ENCODE assay signal across 8 mouse cellular contexts in genomic region chr4:43561997-43562768, GRCm38 (mm10). TPM values are rescaled to one million over a fixed set of nuclear protein-coding genes. Genes with fewer than 3 reads are reported as not detected.
A peak's percentile ranks its signal among the peaks of the same experiment; 100 is the strongest.
DNase-seq lines count a peak whose midpoint lies in the region; ATAC-seq and TF ChIP-seq lines count a peak whose summit lies in the region.

Creb3 (plus strand) TSS chr4:43562332.
Tln1 (minus strand) TSS chr4:43562691.

- H3K27ac ChIP-seq in hindbrain, embryonic 10.5 days = peak within 1 kb of the TSS; percentile 96
- peak within 1 kb of the TSS; percentile 99 for H3K27ac ChIP-seq in lung, postnatal 0 days (ENCODE audit: low read length)

- under 1% methylated on average over 62 of the region's 62 CpGs for WGBS in hindbrain, embryonic 10.5 days
- WGBS in lung, postnatal 0 days = under 1% methylated on average over 62 of the region's 62 CpGs

- peak; percentile 73; the same call in 1 of the 2 replicates for TF ChIP-seq EP300 in lung, postnatal 0 days (IDR thresholded peaks at IDR 0.05)

- no peaks in the 10 kb centered on the region for H3K9me3 ChIP-seq in hindbrain, embryonic 10.5 days
- H3K9me3 ChIP-seq in lung, postnatal 0 days (ENCODE audit: low read length) = no peaks in the 10 kb centered on the region

- peak within 1 kb of the TSS; percentile 93 for H3K9ac ChIP-seq in lung, postnatal 0 days (replicated peaks; ENCODE audit: low read depth)

- H3K4me3 ChIP-seq in hindbrain, embryonic 10.5 days = peak within 1 kb of the TSS; percentile 87
- H3K4me3 ChIP-seq in lung, postnatal 0 days (ENCODE audit: low read depth, low read length) = peak within 1 kb of the TSS; percentile 80

- TF ChIP-seq CTCF in lung, postnatal 0 days (IDR thresholded peaks at IDR 0.05) = peak; percentile 41

- H3K4me1 ChIP-seq in hindbrain, embryonic 10.5 days (replicated peaks) = peaks cover 55% of the 10 kb centered on the region
- peaks cover 39% of the 10 kb centered on the region for H3K4me1 ChIP-seq in lung, postnatal 0 days (ENCODE audit: insufficient read depth, low read depth, low read length)

- no peaks in the 10 kb centered on the region for H3K27me3 ChIP-seq in hindbrain, embryonic 10.5 days (ENCODE audit: insufficient read depth, poor library complexity, severe bottlenecking)
- no peaks in the 10 kb centered on the region for H3K27me3 ChIP-seq in lung, postnatal 0 days (replicated peaks; ENCODE audit: insufficient read depth, low read length)

- peak; percentile 95 for DNase-seq in MN1 (ENCODE audit: low spot score)
- peak; percentile 95 for DNase-seq in cerebellum, adult 9-10 months
- peak; percentile 93 for DNase-seq in hindbrain, embryonic 10.5 days (ENCODE audit: low spot score)
- peak; percentile 96 for DNase-seq in layer of hippocampus, adult 9-11 months
- DNase-seq in lung, postnatal 0 days (ENCODE audit: low spot score) = peak; percentile 98
- peak; percentile 84 for DNase-seq in ovary, postnatal 14 days (ENCODE audit: low spot score)
- peak; percentile 95 for DNase-seq in thymus, postnatal 14 days

- peak; percentile 86 for ATAC-seq in frontal cortex, adult (ENCODE audit: low TSS enrichment)
- ATAC-seq in lung, postnatal 0 days = peak; percentile 88

- H3K4me2 ChIP-seq in lung, postnatal 0 days (replicated peaks; ENCODE audit: low read depth, low read length) = peak within 1 kb of the TSS; percentile 67

- peaks cover 42% of the 10 kb centered on the region for H3K36me3 ChIP-seq in hindbrain, embryonic 10.5 days
- peaks cover 27% of the 10 kb centered on the region for H3K36me3 ChIP-seq in lung, postnatal 0 days (ENCODE audit: insufficient read depth, low read length)

RNA-seq across cellular contexts. Expression of gene Creb3, which starts in this region (rescaled TPM):
- 40.7 and 53.3 TPM in 2 replicates for polyA plus RNA-seq in hindbrain, embryonic 10.5 days (2016; fragmentation: Nextera tagmentation; extraction: Ambion mirVana)
- 115 and 126 TPM in 2 replicates for polyA plus RNA-seq in lung, postnatal 0 days (2015; fragmentation: Nextera tagmentation; extraction: Ambion mirVana)

RNA-seq across cellular contexts. Expression of gene Tln1, which starts in this region (rescaled TPM):
- 52.8 and 58.9 TPM in 2 replicates for polyA plus RNA-seq in hindbrain, embryonic 10.5 days (2016; fragmentation: Nextera tagmentation; extraction: Ambion mirVana)
- 75.6 and 104 TPM in 2 replicates for polyA plus RNA-seq in lung, postnatal 0 days (2015; fragmentation: Nextera tagmentation; extraction: Ambion mirVana)

Comparison
In these comparisons a context has a peak if more than half of its experiments do, and no peak if none do; other contexts are left out.
1. Peak in every context shown above with its lines: DNase-seq, ATAC-seq, H3K4me3 ChIP-seq and H3K27ac ChIP-seq.